Mouse (Mus musculus): Measurements from ENCODE around the gene Gm29797. TPM values are rescaled to one million over a fixed set of nuclear protein-coding genes. Genes with fewer than 3 reads are reported as not detected.

The Gm29797 gene
- polyA plus RNA-seq, 1 experiment from 2014 or later: not detected

DNA sequence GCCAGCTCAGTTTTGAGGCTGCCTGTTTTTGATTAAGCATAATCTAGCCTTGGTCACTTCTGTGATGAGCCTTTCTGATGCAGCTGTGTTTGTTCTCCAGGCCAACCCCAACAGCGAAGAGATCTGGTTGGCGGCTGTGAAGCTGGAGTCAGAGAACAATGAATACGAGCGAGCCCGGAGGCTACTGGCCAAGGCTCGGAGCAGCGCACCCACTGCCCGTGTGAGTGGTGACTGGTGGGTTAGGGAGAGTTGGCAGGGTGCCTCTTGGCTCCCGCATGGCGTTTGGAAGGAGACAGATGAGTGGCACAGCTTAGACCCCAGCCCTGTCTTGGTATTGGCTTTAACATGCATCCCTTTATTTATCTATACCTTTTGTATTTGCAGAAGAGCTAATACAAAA, 7.9 kb upstream of the Gm29797 start:
- 88% methylated on average over 10 of the region's 10 CpGs for WGBS
- no peak for ATAC-seq (replicated peaks; ENCODE audit: extremely low read depth, insufficient read depth, low FRiP score)
- Histone ChIP-seq H3K4me2 (ENCODE audit: low read depth, low read length) (no peak overlapping the region), H3K4me1 (ENCODE audit: control insufficient read depth, insufficient read depth, low read length) (peaks cover 5% of the 10 kb centered on the region), H3K4me3 (ENCODE audit: low read length) (no peak overlapping the region), H3K9me3 (replicated peaks; ENCODE audit: control insufficient read depth, low read length) (no peaks in the 10 kb centered on the region), H3K27me3 (ENCODE audit: control insufficient read depth, insufficient read depth, low read length) (no peaks in the 10 kb centered on the region), H3K27ac (ENCODE audit: low read length) (no peak overlapping the region), H3K9ac (ENCODE audit: low read length) (no peak overlapping the region), H3K36me3 (ENCODE audit: control insufficient read depth, insufficient read depth) (peaks cover 59% of the 10 kb centered on the region)

DNA sequence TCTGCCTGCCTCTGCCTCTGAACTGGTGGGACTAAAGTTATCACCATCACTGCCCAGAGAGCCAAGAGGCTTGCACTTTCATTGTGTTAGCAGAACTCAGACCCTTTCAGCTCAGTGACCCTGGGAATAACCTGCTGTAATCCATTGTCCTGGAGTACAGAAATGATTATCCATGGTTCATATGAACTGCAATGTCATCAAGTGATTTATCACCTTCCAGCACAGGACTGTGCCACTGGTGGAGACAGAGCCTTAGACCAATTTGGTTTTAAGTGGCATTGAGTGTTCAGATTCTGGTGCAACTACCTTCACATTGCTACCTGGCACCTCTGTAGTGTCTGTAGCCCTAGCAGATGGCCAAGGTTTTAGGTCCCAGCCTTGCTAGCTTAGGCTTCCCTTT, 3.8 kb upstream of the Gm29797 start:
- Histone ChIP-seq H3K27ac (ENCODE audit: low read length) (no peak overlapping the region), H3K4me1 (ENCODE audit: control insufficient read depth, insufficient read depth, low read length) (peaks cover 7% of the 10 kb centered on the region), H3K9me3 (replicated peaks; ENCODE audit: control insufficient read depth, low read length) (no peaks in the 10 kb centered on the region), H3K4me3 (ENCODE audit: low read length) (no peak overlapping the region), H3K4me2 (ENCODE audit: low read depth, low read length) (no peak overlapping the region), H3K27me3 (ENCODE audit: control insufficient read depth, insufficient read depth, low read length) (no peaks in the 10 kb centered on the region), H3K36me3 (ENCODE audit: control insufficient read depth, insufficient read depth) (peaks cover 53% of the 10 kb centered on the region), H3K9ac (ENCODE audit: low read length) (no peak overlapping the region)
- ATAC-seq (replicated peaks; ENCODE audit: extremely low read depth, insufficient read depth, low FRiP score): no peak

DNA sequence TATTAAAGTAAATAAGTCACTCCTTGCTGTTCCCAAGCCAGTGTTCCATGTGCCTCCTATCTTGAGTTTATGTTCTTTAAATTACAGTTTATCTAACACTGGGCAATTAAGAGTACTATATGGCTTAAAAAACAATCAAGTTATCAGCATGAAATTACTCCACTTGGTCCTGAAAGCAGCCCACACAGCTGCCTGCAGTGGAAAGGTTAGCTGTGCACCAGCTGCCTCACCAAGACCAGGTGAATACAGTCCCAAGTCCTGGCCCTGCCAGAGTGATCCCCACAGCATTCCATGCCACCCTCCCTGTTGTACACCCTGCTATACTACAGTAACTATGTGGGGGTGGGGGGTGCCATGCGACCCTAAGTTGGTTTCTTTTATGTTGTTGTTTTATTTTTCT, 3.3 kb upstream of the Gm29797 start:
- no peak overlapping the region for H3K4me3 ChIP-seq (ENCODE audit: low read length)
- no peaks in the 10 kb centered on the region for H3K27me3 ChIP-seq (ENCODE audit: control insufficient read depth, insufficient read depth, low read length)
- peaks cover 7% of the 10 kb centered on the region for H3K4me1 ChIP-seq (ENCODE audit: control insufficient read depth, insufficient read depth, low read length)
- ATAC-seq (replicated peaks; ENCODE audit: extremely low read depth, insufficient read depth, low FRiP score): no peak
- no peak overlapping the region for H3K27ac ChIP-seq (ENCODE audit: low read length)
- H3K36me3 ChIP-seq (ENCODE audit: control insufficient read depth, insufficient read depth): peaks cover 49% of the 10 kb centered on the region
- no peak overlapping the region for H3K4me2 ChIP-seq (ENCODE audit: low read depth, low read length)
- H3K9me3 ChIP-seq (replicated peaks; ENCODE audit: control insufficient read depth, low read length): no peaks in the 10 kb centered on the region
- no peak overlapping the region for H3K9ac ChIP-seq (ENCODE audit: low read length)
- WGBS: 91% methylated on average over 1 of the region's 1 CpGs

DNA sequence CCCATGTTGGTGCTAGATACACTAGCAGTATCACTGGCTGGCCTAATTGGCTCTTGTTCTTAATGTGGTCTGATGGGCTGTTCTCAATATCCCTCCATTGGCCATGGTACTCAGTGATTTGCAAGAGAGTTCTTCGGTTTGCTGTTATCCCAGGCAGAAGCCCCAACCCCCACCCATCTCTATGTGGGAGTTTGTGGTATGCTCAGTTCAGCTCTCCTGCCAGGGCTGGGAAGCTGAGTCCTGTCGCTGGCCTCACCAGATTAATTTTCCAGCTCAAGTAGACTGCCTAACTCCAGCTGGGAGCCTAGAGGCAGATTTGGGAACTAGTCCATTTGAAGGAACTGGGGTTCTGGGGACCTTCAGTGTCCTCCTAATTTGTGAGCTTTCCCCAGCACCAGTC, 607 bp downstream of the Gm29797 start:
- H3K27me3 ChIP-seq (ENCODE audit: control insufficient read depth, insufficient read depth, low read length): no peaks in the 10 kb centered on the region
- peaks cover 22% of the 10 kb centered on the region for H3K36me3 ChIP-seq (ENCODE audit: control insufficient read depth, insufficient read depth)
- H3K9me3 ChIP-seq (replicated peaks; ENCODE audit: control insufficient read depth, low read length): no peaks in the 10 kb centered on the region
- H3K4me2 ChIP-seq (ENCODE audit: low read depth, low read length): no peak overlapping the region
- no peak overlapping the region for H3K4me3 ChIP-seq (ENCODE audit: low read length)
- H3K27ac ChIP-seq (ENCODE audit: low read length): no peak overlapping the region
- ATAC-seq (replicated peaks; ENCODE audit: extremely low read depth, insufficient read depth, low FRiP score): no peak
- peaks cover 14% of the 10 kb centered on the region for H3K4me1 ChIP-seq (ENCODE audit: control insufficient read depth, insufficient read depth, low read length)
- WGBS: 37% methylated on average over 2 of the region's 2 CpGs
- H3K9ac ChIP-seq (ENCODE audit: low read length): no peak overlapping the region

DNA sequence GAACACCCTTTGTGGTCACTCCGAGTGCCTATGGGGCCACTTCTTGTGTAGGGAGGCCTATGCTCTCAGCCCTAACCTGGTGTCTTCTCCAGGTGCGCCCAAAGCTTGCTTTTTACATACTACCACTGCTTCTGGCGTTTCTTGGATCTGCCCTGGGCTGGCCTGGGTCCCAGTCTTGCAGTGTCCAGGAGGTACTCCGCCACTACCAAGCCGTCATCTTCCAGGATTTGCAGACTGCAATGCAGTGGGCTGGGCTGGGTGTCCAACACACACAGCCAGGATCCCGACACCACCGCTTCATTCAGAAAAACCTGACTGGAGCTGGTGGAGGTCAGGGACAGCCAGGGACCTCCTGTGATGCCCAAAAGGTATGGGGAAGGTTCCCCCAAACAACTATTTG, 1.7 kb downstream of the Gm29797 start:
- no peak for ATAC-seq (replicated peaks; ENCODE audit: extremely low read depth, insufficient read depth, low FRiP score)
- Histone ChIP-seq H3K4me2 (ENCODE audit: low read depth, low read length) (no peak overlapping the region), H3K4me3 (ENCODE audit: low read length) (no peak overlapping the region), H3K36me3 (ENCODE audit: control insufficient read depth, insufficient read depth) (peaks cover 14% of the 10 kb centered on the region), H3K27me3 (ENCODE audit: control insufficient read depth, insufficient read depth, low read length) (no peaks in the 10 kb centered on the region), H3K4me1 (ENCODE audit: control insufficient read depth, insufficient read depth, low read length) (peaks cover 14% of the 10 kb centered on the region), H3K9me3 (replicated peaks; ENCODE audit: control insufficient read depth, low read length) (no peaks in the 10 kb centered on the region), H3K27ac (ENCODE audit: low read length) (peak overlapping the region; percentile 47; the same call in 1 of the 2 replicates), H3K9ac (ENCODE audit: low read length) (no peak overlapping the region)
- 83% methylated on average over 7 of the region's 7 CpGs for WGBS

DNA sequence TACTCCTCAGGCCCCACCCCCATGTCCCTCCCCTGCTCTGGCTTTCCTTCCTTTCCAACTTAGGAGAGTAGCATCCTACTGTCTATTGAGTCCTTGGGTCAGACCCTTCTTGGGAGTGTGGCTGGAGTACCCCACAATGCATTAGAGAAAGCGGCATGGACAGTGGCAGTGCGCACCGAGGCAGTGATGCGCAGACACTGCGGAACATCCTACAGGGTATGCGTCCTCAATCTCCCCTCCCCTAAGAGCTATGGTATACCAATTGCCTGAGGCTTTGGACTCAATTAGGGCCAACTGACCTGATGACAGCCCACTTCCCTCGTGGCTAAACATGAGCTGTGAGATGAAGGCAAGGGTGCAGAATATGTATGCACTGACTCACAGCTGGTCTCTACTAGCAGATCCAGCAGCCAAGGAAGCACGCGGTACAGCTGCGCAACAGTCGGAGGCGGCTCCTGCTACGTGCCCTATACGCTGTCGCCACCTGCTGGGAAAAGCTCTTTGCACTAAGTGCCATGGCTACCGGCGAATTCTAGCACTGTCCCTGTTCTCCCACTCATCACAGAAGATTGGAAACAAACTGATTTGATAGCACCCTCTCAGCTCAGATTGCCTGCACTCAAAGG, 2.2 kb downstream of the Gm29797 start:
- Histone ChIP-seq H3K4me1 (ENCODE audit: control insufficient read depth, insufficient read depth, low read length) (0 out of 2 replicates have a peak, but pooled peaks cover 9% of the 10 kb centered on the region), H3K27ac (ENCODE audit: low read length) (peak overlapping the region; percentile 47), H3K4me2 (ENCODE audit: low read depth, low read length) (peak overlapping the region; percentile 10; the same call in 1 of the 2 replicates), H3K36me3 (ENCODE audit: control insufficient read depth, insufficient read depth) (peaks cover 14% of the 10 kb centered on the region), H3K4me3 (ENCODE audit: low read length) (no peak overlapping the region), H3K9ac (ENCODE audit: low read length) (no peak overlapping the region), H3K9me3 (replicated peaks; ENCODE audit: control insufficient read depth, low read length) (no peaks in the 10 kb centered on the region), H3K27me3 (ENCODE audit: control insufficient read depth, insufficient read depth, low read length) (no peaks in the 10 kb centered on the region)
- ATAC-seq (replicated peaks; ENCODE audit: extremely low read depth, insufficient read depth, low FRiP score): peak; percentile 24
- 31% methylated on average over 17 of the region's 17 CpGs for WGBS

DNA sequence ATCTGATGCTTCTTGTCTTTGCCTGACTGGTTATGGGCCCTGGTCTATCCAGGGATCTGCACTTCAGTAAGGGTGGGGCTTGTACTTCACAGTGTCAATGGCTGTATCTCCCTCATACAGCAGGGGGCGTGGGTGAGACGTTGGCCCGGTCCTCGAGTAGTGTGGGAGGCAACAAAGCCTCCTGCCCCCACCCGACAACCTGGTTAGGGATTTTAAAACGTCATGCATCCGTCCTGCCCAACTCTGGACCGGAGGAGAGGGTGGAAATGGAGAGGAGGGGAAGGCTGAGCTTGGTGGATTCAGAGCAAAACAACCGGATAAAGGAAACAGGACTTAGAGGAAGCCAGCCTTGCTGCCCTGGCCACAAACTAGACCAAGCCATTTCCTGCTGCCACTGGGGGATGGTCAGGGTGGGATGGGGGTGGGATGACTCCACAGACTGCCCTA, 2.8 kb downstream of the Gm29797 start:
- H3K9ac ChIP-seq (ENCODE audit: low read length): no peak overlapping the region
- H3K4me2 ChIP-seq (ENCODE audit: low read depth, low read length): peak overlapping the region; percentile 10; the same call in 1 of the 2 replicates
- no peaks in the 10 kb centered on the region for H3K27me3 ChIP-seq (ENCODE audit: control insufficient read depth, insufficient read depth, low read length)
- WGBS: 5% methylated on average over 9 of the region's 9 CpGs
- H3K4me1 ChIP-seq (ENCODE audit: control insufficient read depth, insufficient read depth, low read length): 0 out of 2 replicates have a peak, but pooled peaks cover 9% of the 10 kb centered on the region
- no peak overlapping the region for H3K4me3 ChIP-seq (ENCODE audit: low read length)
- peak overlapping the region; percentile 58 for H3K27ac ChIP-seq (ENCODE audit: low read length)
- H3K9me3 ChIP-seq (replicated peaks; ENCODE audit: control insufficient read depth, low read length): no peaks in the 10 kb centered on the region
- H3K36me3 ChIP-seq (ENCODE audit: control insufficient read depth, insufficient read depth): peaks cover 13% of the 10 kb centered on the region
- peak; percentile 82 for ATAC-seq (replicated peaks; ENCODE audit: extremely low read depth, insufficient read depth, low FRiP score)

DNA sequence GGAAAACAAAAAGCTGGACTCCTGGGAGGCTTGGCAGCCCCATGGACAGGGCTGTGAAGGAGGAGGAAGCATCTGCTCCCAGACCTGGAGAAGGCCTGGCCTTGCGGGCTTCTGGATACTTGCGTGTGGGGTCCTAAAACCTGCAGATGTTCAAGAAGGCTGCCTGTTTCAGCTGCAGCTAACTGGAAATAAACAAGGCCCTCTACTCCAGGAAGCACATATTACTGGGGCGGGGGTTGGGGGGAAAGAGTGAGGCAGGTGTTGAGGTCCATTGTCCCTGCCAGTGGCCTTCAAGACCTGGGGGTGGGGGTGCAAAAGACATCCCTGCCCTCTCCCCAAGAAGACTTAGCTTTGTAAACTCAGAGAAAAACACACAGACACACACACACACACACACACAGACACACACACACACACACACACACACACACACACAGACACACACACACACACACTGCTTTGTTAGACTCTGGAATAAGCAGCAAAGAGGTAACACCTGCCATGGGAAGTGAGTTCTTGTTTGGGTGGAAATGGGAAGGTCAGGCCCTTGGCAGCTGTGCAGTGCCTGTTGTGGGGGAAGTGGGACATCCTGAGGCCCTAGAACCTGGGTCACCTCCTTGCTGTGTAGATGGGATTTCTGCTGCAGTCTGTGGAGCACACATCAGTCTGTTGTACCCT, 5.9 kb downstream of the Gm29797 start:
- peak; percentile 26 for ATAC-seq (replicated peaks; ENCODE audit: extremely low read depth, insufficient read depth, low FRiP score)
- Histone ChIP-seq H3K9ac (ENCODE audit: low read length) (no peak overlapping the region), H3K27me3 (ENCODE audit: control insufficient read depth, insufficient read depth, low read length) (no peaks in the 10 kb centered on the region), H3K4me3 (ENCODE audit: low read length) (no peak overlapping the region), H3K9me3 (replicated peaks; ENCODE audit: control insufficient read depth, low read length) (no peaks in the 10 kb centered on the region), H3K4me1 (ENCODE audit: control insufficient read depth, insufficient read depth, low read length) (0 out of 2 replicates have a peak, but pooled peaks cover 7% of the 10 kb centered on the region), H3K4me2 (ENCODE audit: low read depth, low read length) (no peak overlapping the region), H3K27ac (ENCODE audit: low read length) (peak overlapping the region; percentile 85), H3K36me3 (ENCODE audit: control insufficient read depth, insufficient read depth) (no peaks in the 10 kb centered on the region)
- WGBS: 81% methylated on average over 3 of the region's 3 CpGs

DNA sequence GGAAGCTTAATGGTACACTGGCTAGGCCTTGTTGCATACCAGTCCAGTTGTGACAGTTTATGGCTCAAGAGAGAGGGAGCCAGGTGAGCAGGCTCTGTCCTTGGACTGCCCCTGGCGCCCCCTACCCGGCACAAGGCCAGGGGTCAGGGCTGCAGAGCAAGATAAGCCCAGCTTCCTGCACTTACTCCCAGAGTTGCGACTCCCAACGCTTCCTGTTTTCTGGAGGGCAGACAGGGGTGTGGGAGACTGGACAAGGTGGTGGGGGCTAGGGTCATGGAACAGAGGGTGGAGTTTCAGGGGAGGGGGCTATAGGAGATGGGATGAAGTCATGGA, 6.4 kb downstream of the Gm29797 start:
- Histone ChIP-seq H3K4me1 (ENCODE audit: control insufficient read depth, insufficient read depth, low read length) (0 out of 2 replicates have a peak, but pooled peaks cover 7% of the 10 kb centered on the region), H3K9me3 (replicated peaks; ENCODE audit: control insufficient read depth, low read length) (no peaks in the 10 kb centered on the region), H3K4me2 (ENCODE audit: low read depth, low read length) (no peak overlapping the region), H3K9ac (ENCODE audit: low read length) (no peak overlapping the region), H3K36me3 (ENCODE audit: control insufficient read depth, insufficient read depth) (no peaks in the 10 kb centered on the region), H3K27ac (ENCODE audit: low read length) (peak overlapping the region; percentile 85), H3K4me3 (ENCODE audit: low read length) (no peak overlapping the region), H3K27me3 (ENCODE audit: control insufficient read depth, insufficient read depth, low read length) (no peaks in the 10 kb centered on the region)
- WGBS: 18% methylated on average over 4 of the region's 4 CpGs
- ATAC-seq (replicated peaks; ENCODE audit: extremely low read depth, insufficient read depth, low FRiP score): peak; percentile 71
